Mouse (Mus musculus): ENCODE measurements around the gene Paxip1. TPM values are rescaled to one million over a fixed set of nuclear protein-coding genes. Genes with fewer than 3 reads are reported as not detected.
A peak's percentile ranks its signal among the peaks of the same experiment; 100 is the strongest.

Paxip1 gene
- polyA plus RNA-seq, 1 experiment from 2014 or later: 53.0 TPM

DNA sequence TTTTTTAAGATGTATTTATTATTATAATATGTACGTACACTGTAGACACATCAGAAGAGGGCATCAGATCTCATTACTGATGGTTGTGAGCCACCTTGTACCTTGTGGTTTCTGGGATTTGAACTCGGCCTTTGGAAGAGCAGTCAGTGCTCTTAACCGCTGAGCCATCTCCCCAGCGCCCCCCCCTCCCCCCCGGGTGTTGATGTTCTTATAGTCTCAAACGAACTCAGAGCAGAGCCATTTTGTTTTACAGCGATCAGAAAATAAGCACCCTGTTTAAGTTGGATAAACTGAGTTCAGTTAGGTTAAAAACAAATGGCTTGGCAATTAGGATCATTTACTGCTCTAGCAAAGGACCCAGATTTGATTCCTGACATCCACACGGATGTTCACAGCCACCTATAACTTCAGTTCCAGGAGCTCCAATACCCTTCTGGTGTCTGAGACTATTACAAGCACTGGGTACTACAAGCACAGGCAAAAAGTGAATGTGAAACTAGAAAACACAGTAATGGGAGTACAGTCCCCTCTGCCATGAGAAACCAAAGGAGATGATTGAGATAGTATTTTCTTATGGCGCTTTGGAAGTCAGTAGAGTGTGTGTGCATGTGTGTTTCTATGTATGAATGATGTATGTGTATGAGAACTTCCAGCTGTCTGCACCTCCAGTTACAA is 1.2 kb upstream of the Paxip1 start:
- peak overlapping the region; percentile 84 for H3K4me3 ChIP-seq (ENCODE audit: low read length)
- peaks cover 12% of the 10 kb centered on the region for H3K36me3 ChIP-seq (ENCODE audit: control insufficient read depth, insufficient read depth, low read length)
- no peak for ATAC-seq (ENCODE audit: low FRiP score, low TSS enrichment)
- H3K9me3 ChIP-seq (ENCODE audit: control insufficient read depth, low read length): no peaks in the 10 kb centered on the region
- WGBS: 59% methylated on average over 9 of the region's 9 CpGs
- no peak overlapping the region for H3K27ac ChIP-seq (ENCODE audit: low read depth, low read length)
- peak overlapping the region; percentile 72; the same call in 1 of the 2 replicates for H3K9ac ChIP-seq (ENCODE audit: low read depth, low read length)
- peak overlapping the region; percentile 68 for H3K4me2 ChIP-seq (replicated peaks; ENCODE audit: low read depth, low read length)
- peaks cover 13% of the 10 kb centered on the region for H3K4me1 ChIP-seq (ENCODE audit: control insufficient read depth, insufficient read depth, low read length)
- H3K27me3 ChIP-seq (ENCODE audit: control insufficient read depth, insufficient read depth, low read length): no peaks in the 10 kb centered on the region

DNA sequence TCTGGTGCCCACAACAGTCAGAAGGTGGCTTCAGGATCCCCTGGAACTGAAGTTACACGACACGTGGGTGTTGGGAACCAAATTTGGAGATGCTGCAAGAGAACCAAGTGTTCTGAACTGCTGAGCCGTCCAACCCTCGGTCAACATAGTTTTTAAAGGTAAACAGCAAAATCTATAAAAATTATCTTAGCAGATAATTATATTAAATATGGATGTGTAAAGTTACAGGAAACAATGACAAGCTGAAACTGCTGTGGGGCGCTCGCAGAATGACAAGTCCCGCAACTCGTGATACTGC is 631 bp upstream of the Paxip1 start:
- Histone ChIP-seq H3K36me3 (ENCODE audit: control insufficient read depth, insufficient read depth, low read length) (peaks cover 18% of the 10 kb centered on the region), H3K9me3 (ENCODE audit: control insufficient read depth, low read length) (no peaks in the 10 kb centered on the region), H3K9ac (ENCODE audit: low read depth, low read length) (peak overlapping the region; percentile 72), H3K27ac (ENCODE audit: low read depth, low read length) (peak overlapping the region; percentile 92), H3K4me2 (replicated peaks; ENCODE audit: low read depth, low read length) (peak overlapping the region; percentile 68), H3K4me1 (ENCODE audit: control insufficient read depth, insufficient read depth, low read length) (peaks cover 13% of the 10 kb centered on the region), H3K27me3 (ENCODE audit: control insufficient read depth, insufficient read depth, low read length) (no peaks in the 10 kb centered on the region), H3K4me3 (ENCODE audit: low read length) (peak overlapping the region; percentile 84)
- WGBS: 20% methylated on average over 8 of the region's 8 CpGs
- ATAC-seq (ENCODE audit: low FRiP score, low TSS enrichment): no peak

DNA sequence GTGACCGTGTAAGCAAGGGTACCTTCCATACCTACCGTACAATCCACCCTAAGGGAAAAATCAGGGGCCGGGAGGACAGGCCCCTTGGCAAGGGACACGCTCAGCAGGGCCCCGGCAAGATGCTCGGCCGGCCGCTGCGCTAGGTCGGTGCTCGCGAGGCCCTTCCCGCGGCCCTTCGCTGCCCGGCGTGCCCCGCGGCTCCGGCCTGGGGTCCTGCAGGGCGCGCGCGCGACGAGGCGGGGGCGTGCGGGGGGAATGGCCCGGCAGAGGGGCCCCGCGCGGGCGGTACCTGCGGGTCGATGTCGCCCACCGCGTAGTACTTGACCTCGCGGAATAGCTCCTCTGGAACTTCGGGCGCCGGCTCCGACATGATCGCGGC is 592 bp downstream of the Paxip1 start:
- Histone ChIP-seq H3K4me3 (ENCODE audit: low read length) (peak overlapping the region; percentile 84), H3K9ac (ENCODE audit: low read depth, low read length) (peak overlapping the region; percentile 72), H3K27ac (ENCODE audit: low read depth, low read length) (peak overlapping the region; percentile 92), H3K4me1 (ENCODE audit: control insufficient read depth, insufficient read depth, low read length) (peaks cover 13% of the 10 kb centered on the region), H3K27me3 (ENCODE audit: control insufficient read depth, insufficient read depth, low read length) (no peaks in the 10 kb centered on the region), H3K9me3 (ENCODE audit: control insufficient read depth, low read length) (no peaks in the 10 kb centered on the region), H3K4me2 (replicated peaks; ENCODE audit: low read depth, low read length) (peak overlapping the region; percentile 51), H3K36me3 (ENCODE audit: control insufficient read depth, insufficient read depth, low read length) (peaks cover 30% of the 10 kb centered on the region)
- WGBS: under 1% methylated on average over 37 of the region's 47 CpGs
- ATAC-seq (ENCODE audit: low FRiP score, low TSS enrichment): peak; percentile 86

DNA sequence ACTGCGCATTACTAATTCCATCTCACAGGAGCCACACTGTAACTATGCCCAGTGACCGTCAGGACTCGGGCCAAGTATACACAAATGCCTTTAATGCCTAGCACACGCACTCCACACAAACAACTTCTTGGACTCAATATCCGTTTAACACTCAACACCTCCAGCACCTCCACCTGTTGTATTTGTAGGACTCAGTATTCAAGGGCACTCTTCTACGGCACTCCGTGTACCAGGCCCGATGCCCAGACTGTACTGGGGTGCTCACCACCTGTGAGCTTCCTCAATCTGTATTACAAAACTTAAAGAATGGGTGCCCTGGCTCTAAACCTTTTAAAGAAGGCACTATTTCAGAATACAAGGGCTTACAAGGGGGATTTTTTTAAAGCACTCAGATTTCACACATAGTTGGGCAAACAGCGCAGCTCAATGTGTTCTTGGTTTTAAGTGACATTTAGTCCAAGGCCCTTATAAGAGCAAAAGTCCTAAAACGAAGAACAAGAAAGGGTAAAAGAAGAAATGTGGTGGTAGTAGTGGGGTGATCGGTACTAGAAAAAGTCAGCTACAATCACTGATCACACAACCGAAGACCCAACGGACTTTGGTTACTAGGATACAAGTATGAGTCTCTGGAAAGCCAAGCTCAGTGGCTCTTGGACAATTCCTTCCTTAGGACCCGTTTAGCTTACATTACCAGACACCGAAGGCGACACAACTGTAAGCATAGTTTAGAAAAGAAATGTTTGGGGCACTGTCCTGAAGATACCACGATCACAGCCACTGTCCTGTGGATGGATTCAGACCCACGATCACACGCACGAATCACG is 1.2 kb downstream of the Paxip1 start:
- Histone ChIP-seq H3K4me3 (ENCODE audit: low read length) (peak overlapping the region; percentile 84), H3K36me3 (ENCODE audit: control insufficient read depth, insufficient read depth, low read length) (peaks cover 36% of the 10 kb centered on the region), H3K4me1 (ENCODE audit: control insufficient read depth, insufficient read depth, low read length) (peaks cover 13% of the 10 kb centered on the region), H3K4me2 (replicated peaks; ENCODE audit: low read depth, low read length) (peak overlapping the region; percentile 51), H3K27ac (ENCODE audit: low read depth, low read length) (peak overlapping the region; percentile 92; the same call in 1 of the 2 replicates), H3K9me3 (ENCODE audit: control insufficient read depth, low read length) (no peaks in the 10 kb centered on the region), H3K27me3 (ENCODE audit: control insufficient read depth, insufficient read depth, low read length) (no peaks in the 10 kb centered on the region), H3K9ac (ENCODE audit: low read depth, low read length) (peak overlapping the region; percentile 72)
- no peak for ATAC-seq (ENCODE audit: low FRiP score, low TSS enrichment)
- WGBS: 27% methylated on average over 21 of the region's 21 CpGs

DNA sequence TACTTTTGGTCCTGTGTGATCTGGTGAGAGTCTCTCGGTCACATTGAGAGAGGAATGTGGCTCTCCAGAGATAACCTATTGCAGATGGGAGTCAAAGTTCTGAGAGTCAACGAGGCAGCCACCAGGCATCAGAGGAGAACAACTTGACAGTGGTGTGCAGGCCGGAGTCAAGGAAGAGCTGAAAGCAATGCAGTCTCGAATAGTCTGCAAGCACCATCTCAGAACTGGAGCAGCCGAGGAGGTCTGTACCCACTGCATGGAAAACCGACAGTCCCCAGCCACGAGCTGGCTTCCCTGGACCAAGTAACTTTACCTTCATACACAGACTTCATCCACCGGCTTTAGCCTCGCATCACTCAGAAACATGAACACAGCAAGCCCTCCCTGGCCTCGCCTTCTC is 1.9 kb downstream of the Paxip1 start:
- ATAC-seq (ENCODE audit: low FRiP score, low TSS enrichment): no peak
- Histone ChIP-seq H3K27me3 (ENCODE audit: control insufficient read depth, insufficient read depth, low read length) (no peaks in the 10 kb centered on the region), H3K4me3 (ENCODE audit: low read length) (peak overlapping the region; percentile 84; the same call in 1 of the 2 replicates), H3K4me2 (replicated peaks; ENCODE audit: low read depth, low read length) (peak overlapping the region; percentile 51), H3K9me3 (ENCODE audit: control insufficient read depth, low read length) (no peaks in the 10 kb centered on the region), H3K9ac (ENCODE audit: low read depth, low read length) (peak overlapping the region; percentile 72; the same call in 1 of the 2 replicates), H3K4me1 (ENCODE audit: control insufficient read depth, insufficient read depth, low read length) (peaks cover 13% of the 10 kb centered on the region), H3K36me3 (ENCODE audit: control insufficient read depth, insufficient read depth, low read length) (peaks cover 42% of the 10 kb centered on the region), H3K27ac (ENCODE audit: low read depth, low read length) (no peak overlapping the region)
- 79% methylated on average over 10 of the region's 10 CpGs for WGBS

DNA sequence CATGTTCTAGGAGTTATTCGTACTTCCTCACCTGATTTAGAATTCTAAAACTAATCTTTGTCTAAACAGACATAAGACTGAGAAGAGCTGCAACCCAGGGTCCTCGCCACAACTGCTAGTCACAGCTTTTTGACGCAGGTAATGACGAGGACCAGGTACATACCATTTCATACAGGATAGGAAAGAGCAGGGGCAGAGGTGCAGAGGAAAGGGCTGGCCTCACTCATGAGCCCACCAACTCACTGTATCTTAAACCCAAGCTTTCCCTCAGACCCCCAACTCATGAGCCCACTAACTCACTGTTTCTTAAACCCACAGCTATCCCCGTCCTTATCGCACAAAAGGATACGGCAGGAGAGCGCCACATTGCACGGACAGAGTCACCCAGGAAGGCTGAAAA is 8.1 kb downstream of the Paxip1 start:
- no peaks in the 10 kb centered on the region for H3K4me1 ChIP-seq (ENCODE audit: control insufficient read depth, insufficient read depth, low read length)
- no peak overlapping the region for H3K4me2 ChIP-seq (replicated peaks; ENCODE audit: low read depth, low read length)
- no peak for ATAC-seq (ENCODE audit: low FRiP score, low TSS enrichment)
- H3K4me3 ChIP-seq (ENCODE audit: low read length): no peak overlapping the region
- H3K9ac ChIP-seq (ENCODE audit: low read depth, low read length): no peak overlapping the region
- no peak overlapping the region for H3K27ac ChIP-seq (ENCODE audit: low read depth, low read length)
- no peaks in the 10 kb centered on the region for H3K9me3 ChIP-seq (ENCODE audit: control insufficient read depth, low read length)
- peaks cover 83% of the 10 kb centered on the region for H3K36me3 ChIP-seq (ENCODE audit: control insufficient read depth, insufficient read depth, low read length)
- H3K27me3 ChIP-seq (ENCODE audit: control insufficient read depth, insufficient read depth, low read length): no peaks in the 10 kb centered on the region
- 95% methylated on average over 9 of the region's 9 CpGs for WGBS

DNA sequence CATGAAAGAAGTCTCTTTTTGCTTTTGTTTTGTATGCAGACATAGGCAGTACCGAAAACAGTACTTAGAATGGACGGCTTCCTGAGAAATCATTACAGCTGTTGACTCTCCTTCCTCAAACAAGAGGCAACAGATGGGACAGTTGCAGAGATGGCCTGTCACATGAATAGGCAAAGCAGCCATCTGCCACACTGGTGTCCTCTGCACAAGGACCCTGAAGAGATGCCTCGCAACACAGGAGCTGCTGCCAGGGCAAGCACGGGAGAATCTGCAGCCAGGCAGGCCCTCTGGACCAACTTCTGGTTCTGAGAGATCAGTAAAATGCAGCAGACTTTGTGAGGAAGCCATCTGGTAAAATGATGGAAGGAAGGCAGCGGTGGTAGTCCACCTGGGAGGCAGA is 23.5 kb downstream of the Paxip1 start:
- H3K4me1 ChIP-seq (ENCODE audit: control insufficient read depth, insufficient read depth, low read length): no peaks in the 10 kb centered on the region
- peaks cover 96% of the 10 kb centered on the region for H3K36me3 ChIP-seq (ENCODE audit: control insufficient read depth, insufficient read depth, low read length)
- no peak for ATAC-seq (ENCODE audit: low FRiP score, low TSS enrichment)
- H3K4me3 ChIP-seq (ENCODE audit: low read length): no peak overlapping the region
- WGBS: 90% methylated on average over 5 of the region's 5 CpGs
- no peak overlapping the region for H3K27ac ChIP-seq (ENCODE audit: low read depth, low read length)
- no peak overlapping the region for H3K9ac ChIP-seq (ENCODE audit: low read depth, low read length)
- H3K4me2 ChIP-seq (replicated peaks; ENCODE audit: low read depth, low read length): no peak overlapping the region
- no peaks in the 10 kb centered on the region for H3K9me3 ChIP-seq (ENCODE audit: control insufficient read depth, low read length)
- H3K27me3 ChIP-seq (ENCODE audit: control insufficient read depth, insufficient read depth, low read length): no peaks in the 10 kb centered on the region

DNA sequence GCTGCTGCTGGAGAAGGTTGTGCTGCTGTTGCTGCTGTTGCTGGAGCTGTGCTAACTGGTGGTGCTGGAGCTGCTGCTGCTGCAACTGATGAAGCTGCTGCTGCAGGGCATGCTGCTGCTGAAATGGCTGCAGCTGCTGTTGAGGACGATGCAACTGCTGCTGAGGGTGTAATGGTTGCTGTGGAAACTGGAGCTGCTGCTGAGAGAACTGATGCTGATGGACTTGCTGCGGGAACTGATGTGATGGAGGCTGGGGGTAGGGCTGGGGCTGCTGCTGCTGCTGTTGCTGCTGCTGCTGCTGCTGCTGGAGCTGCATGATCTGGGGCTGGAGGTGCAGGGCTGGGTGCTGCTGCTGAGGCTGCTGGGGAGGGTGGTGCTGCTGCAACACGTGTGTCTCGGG is 25.7 kb downstream of the Paxip1 start:
- no peak for ATAC-seq (ENCODE audit: low FRiP score, low TSS enrichment)
- no peak overlapping the region for H3K4me3 ChIP-seq (ENCODE audit: low read length)
- H3K27me3 ChIP-seq (ENCODE audit: control insufficient read depth, insufficient read depth, low read length): no peaks in the 10 kb centered on the region
- H3K27ac ChIP-seq (ENCODE audit: low read depth, low read length): no peak overlapping the region
- no peak overlapping the region for H3K9ac ChIP-seq (ENCODE audit: low read depth, low read length)
- 94% methylated on average over 4 of the region's 4 CpGs for WGBS
- H3K9me3 ChIP-seq (ENCODE audit: control insufficient read depth, low read length): no peaks in the 10 kb centered on the region
- H3K4me2 ChIP-seq (replicated peaks; ENCODE audit: low read depth, low read length): no peak overlapping the region
- H3K36me3 ChIP-seq (ENCODE audit: control insufficient read depth, insufficient read depth, low read length): peaks cover 97% of the 10 kb centered on the region
- H3K4me1 ChIP-seq (ENCODE audit: control insufficient read depth, insufficient read depth, low read length): no peaks in the 10 kb centered on the region

DNA sequence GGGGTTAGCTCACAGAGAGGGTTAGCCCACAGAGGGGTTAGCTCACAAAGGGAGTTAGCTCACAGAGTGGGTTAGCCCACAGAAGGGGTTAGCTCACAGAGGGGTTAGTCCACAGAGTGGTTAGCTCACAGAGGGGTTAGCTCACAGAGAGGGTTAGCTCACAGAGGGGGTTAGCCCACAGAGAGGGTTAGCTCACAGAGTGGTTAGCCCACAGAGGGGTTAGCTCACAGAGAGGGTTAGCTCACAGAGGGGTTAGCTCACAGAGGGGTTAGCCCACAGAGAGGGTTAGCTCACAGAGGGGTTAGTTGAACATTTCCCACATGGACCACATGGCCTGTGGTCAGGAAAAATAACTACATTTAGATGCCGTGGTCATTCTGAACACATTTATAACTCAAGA is 46.5 kb downstream of the Paxip1 start:
- H3K4me2 ChIP-seq (replicated peaks; ENCODE audit: low read depth, low read length): no peak overlapping the region
- WGBS: 96% methylated on average over 1 of the region's 1 CpGs
- peaks cover 60% of the 10 kb centered on the region for H3K36me3 ChIP-seq (ENCODE audit: control insufficient read depth, insufficient read depth, low read length)
- ATAC-seq (ENCODE audit: low FRiP score, low TSS enrichment): no peak
- H3K9me3 ChIP-seq (ENCODE audit: control insufficient read depth, low read length): no peaks in the 10 kb centered on the region
- H3K9ac ChIP-seq (ENCODE audit: low read depth, low read length): no peak overlapping the region
- H3K4me3 ChIP-seq (ENCODE audit: low read length): no peak overlapping the region
- no peaks in the 10 kb centered on the region for H3K4me1 ChIP-seq (ENCODE audit: control insufficient read depth, insufficient read depth, low read length)
- H3K27me3 ChIP-seq (ENCODE audit: control insufficient read depth, insufficient read depth, low read length): no peaks in the 10 kb centered on the region
- no peak overlapping the region for H3K27ac ChIP-seq (ENCODE audit: low read depth, low read length)
